Mouse (Mus musculus): ENCODE measurements around the gene Fam184b.

GRCm38 (mm10) chr5:45521601-45522000, 117.8 kb downstream of the Fam184b start:
- no peak for TF ChIP-seq POLR2A (IDR thresholded peaks at IDR 0.05; ENCODE audit: insufficient read depth, low read depth, low read length)
- TF ChIP-seq CTCF (IDR thresholded peaks at IDR 0.05): no peak
